ENCODE assay signal across 8 mouse cellular contexts in the genomic region with DNA sequence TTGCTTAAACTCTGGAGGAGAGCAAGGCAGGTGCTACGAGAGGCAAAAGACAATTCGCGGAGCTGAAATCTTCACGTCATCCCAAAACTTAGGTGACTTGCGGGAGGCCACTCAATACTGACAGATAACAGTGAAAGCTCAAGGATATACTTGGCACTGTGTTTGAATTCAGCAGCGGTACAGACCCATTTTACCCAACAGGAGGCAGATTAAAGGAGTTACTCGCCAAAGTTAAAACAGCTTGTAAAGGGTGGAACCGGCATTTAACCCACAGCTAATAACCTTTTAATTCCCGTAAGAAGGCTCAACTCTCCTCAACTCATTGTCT. TPM values are rescaled to one million over a fixed set of nuclear protein-coding genes. Genes with fewer than 3 reads are reported as not detected.
A peak's percentile ranks its signal among the peaks of the same experiment; 100 is the strongest.
DNase-seq lines count a peak whose midpoint lies in the region; ATAC-seq and TF ChIP-seq lines count a peak whose summit lies in the region.

No protein-coding gene starts in this region.

- WGBS in thymus, adult 2 months = 6% methylated on average over 9 of the region's 9 CpGs
- WGBS in liver, embryonic 14.5 days (ENCODE audit: insufficient replicate concordance) = 5% methylated on average over 9 of the region's 9 CpGs

- intact Hi-C loops in gastrocnemius, adult 2 months (cut with DNase I) = loop anchor here (2.0 to 10.0 kb wide), 2 partner anchors 51 to 247 kb away; a partner anchor contains a TSS

- peak overlapping the region; percentile 80 for H3K4me3 ChIP-seq in gastrocnemius, adult 2 months
- H3K4me3 ChIP-seq in thymus, adult 2 months (ENCODE audit: control insufficient read depth, insufficient read depth, low read length) = peak overlapping the region; percentile 58
- H3K4me3 ChIP-seq in liver, embryonic 14.5 days (ENCODE audit: insufficient read depth in 1 of 2, low read depth in 2 of 2, low read length in 2 of 2) = peak overlapping the region; percentile 70 to 83

- no peak for TF ChIP-seq EP300 in liver, embryonic 14.5 days (IDR thresholded peaks at IDR 0.05; ENCODE audit: low read depth)

- H3K36me3 ChIP-seq in thymus, adult 2 months (ENCODE audit: control insufficient read depth, insufficient read depth, low read length) = no peaks in the 10 kb centered on the region
- no peaks in the 10 kb centered on the region for H3K36me3 ChIP-seq in liver, embryonic 14.5 days (replicated peaks; ENCODE audit: control insufficient read depth, insufficient read depth, low read depth)

- peak; percentile 60 for ATAC-seq in liver, embryonic 14.5 days (ENCODE audit: insufficient read depth)

- no peak for DNase-seq in gastrocnemius, adult 2 months
- no peak for DNase-seq in gastrocnemius, postnatal 10 days
- DNase-seq in thymus, adult 2 months = no peak
- DNase-seq in thymus, postnatal 10 days (ENCODE audit: low spot score in 2 of 2) = no peak
- DNase-seq in liver, embryonic 14.5 days (ENCODE audit: low read depth in 3 of 3, low spot score in 3 of 3) = no peak
- no peak for DNase-seq in cerebellum, postnatal 10 days
- no peak for DNase-seq in frontal cortex, postnatal 36 days (ENCODE audit: low spot score in 2 of 2)
- DNase-seq in embryo, embryonic 9.5 days (ENCODE audit: extremely low spot score) = no peak

- TF ChIP-seq CTCF in gastrocnemius, adult 2 months (IDR thresholded peaks at IDR 0.05) = no peak
- no peak for TF ChIP-seq CTCF in thymus, adult 2 months (IDR thresholded peaks at IDR 0.05; ENCODE audit: borderline replicate concordance, control insufficient read depth, extremely low read depth, insufficient read depth, low read length, poor library complexity)
- no peak for TF ChIP-seq CTCF in liver, embryonic 14.5 days (IDR thresholded peaks at IDR 0.05; ENCODE audit: low read depth)

- H3K9ac ChIP-seq in liver, embryonic 14.5 days (replicated peaks) = peak overlapping the region; percentile 71

- peaks cover 11% of the 10 kb centered on the region for H3K4me1 ChIP-seq in thymus, adult 2 months (replicated peaks; ENCODE audit: control insufficient read depth, insufficient read depth, low read length)
- H3K4me1 ChIP-seq in liver, embryonic 14.5 days (replicated peaks; ENCODE audit: control insufficient read depth in 2 of 2, insufficient read depth in 2 of 2, low read length in 1 of 2) = peaks cover 6 to 16% of the 10 kb centered on the region in 2 experiments

- no peak; the same call in 1 of the 2 replicates for TF ChIP-seq POLR2A in thymus, adult 2 months (IDR thresholded peaks at IDR 0.05; ENCODE audit: control insufficient read depth, extremely low read depth, insufficient read depth, low read length, poor library complexity)

- peak overlapping the region; percentile 94 for H3K4me2 ChIP-seq in liver, embryonic 14.5 days (ENCODE audit: low read depth)

- peak overlapping the region; percentile 94 for H3K27ac ChIP-seq in gastrocnemius, adult 2 months
- H3K27ac ChIP-seq in thymus, adult 2 months (ENCODE audit: control insufficient read depth, insufficient read depth, low read length) = peak overlapping the region; percentile 52
- H3K27ac ChIP-seq in liver, embryonic 14.5 days = peak overlapping the region; percentile 66

- peaks cover 11% of the 10 kb centered on the region for H3K27me3 ChIP-seq in thymus, adult 2 months (ENCODE audit: control insufficient read depth, insufficient read depth, low read length)
- peaks cover 20% of the 10 kb centered on the region for H3K27me3 ChIP-seq in liver, embryonic 14.5 days (ENCODE audit: control insufficient read depth, insufficient read depth, low read length)

- no peaks in the 10 kb centered on the region for H3K9me3 ChIP-seq in liver, embryonic 14.5 days (ENCODE audit: control insufficient read depth, low read length)

RNA-seq across cellular contexts. Expression of a gene that starts 0.4 kb away (rescaled TPM):
- 10 to 100 TPM; 26.0 to 34.8 TPM for total RNA-seq in gastrocnemius, adult 2 months (2021)
- total RNA-seq in gastrocnemius, postnatal 10 days (2021) = 10 to 100 TPM; 20.2 to 27.7 TPM
- polyA plus RNA-seq in thymus, adult 2 months (2012; rRNA removed) = 19.1 and 21.6 TPM in 2 replicates
- 3.6 and 3.7 TPM in 2 replicates for polyA plus RNA-seq in liver, embryonic 14.5 days (2012; rRNA removed)
- polyA plus RNA-seq in liver, embryonic 14.5 days (2014; fragmentation: Nextera tagmentation; extraction: Ambion mirVana) = 3.1 and 3.3 TPM in 2 replicates

RNA-seq across cellular contexts. Expression of a gene that starts 4.6 kb away (rescaled TPM):
- 1 to 10 TPM; 1.2 to 3.2 TPM for total RNA-seq in gastrocnemius, adult 2 months (2021)
- 1 to 10 TPM; 8.8 to 10.0 TPM for total RNA-seq in gastrocnemius, postnatal 10 days (2021)
- 1.8 and 2.4 TPM in 2 replicates for polyA plus RNA-seq in thymus, adult 2 months (2012; rRNA removed)
- polyA plus RNA-seq in liver, embryonic 14.5 days (2012; rRNA removed) = 4.7 and 5.6 TPM in 2 replicates
- 3.3 and 3.7 TPM in 2 replicates for polyA plus RNA-seq in liver, embryonic 14.5 days (2014; fragmentation: Nextera tagmentation; extraction: Ambion mirVana)

RNA-seq across cellular contexts. Expression of a gene that starts 5.9 kb away (rescaled TPM):
- total RNA-seq in gastrocnemius, adult 2 months (2021) = not detected
- under 1 TPM; 0.14 to 0.27 TPM for total RNA-seq in gastrocnemius, postnatal 10 days (2021)
- polyA plus RNA-seq in thymus, adult 2 months (2012; rRNA removed) = 0.05 and 0.64 TPM in 2 replicates
- 16.3 and 16.4 TPM in 2 replicates for polyA plus RNA-seq in liver, embryonic 14.5 days (2012; rRNA removed)
- polyA plus RNA-seq in liver, embryonic 14.5 days (2014; fragmentation: Nextera tagmentation; extraction: Ambion mirVana) = 13.3 and 16.0 TPM in 2 replicates

RNA-seq across cellular contexts. Expression of a gene that starts 39.8 kb away (rescaled TPM):
- 1 to 10 TPM; 1.5 to 2.0 TPM for total RNA-seq in gastrocnemius, adult 2 months (2021)
- 1 to 10 TPM; 1.5 to 3.0 TPM for total RNA-seq in gastrocnemius, postnatal 10 days (2021)
- 48.1 and 56.2 TPM in 2 replicates for polyA plus RNA-seq in thymus, adult 2 months (2012; rRNA removed)
- 5.3 and 6.8 TPM in 2 replicates for polyA plus RNA-seq in liver, embryonic 14.5 days (2012; rRNA removed)
- 3.5 and 3.9 TPM in 2 replicates for polyA plus RNA-seq in liver, embryonic 14.5 days (2014; fragmentation: Nextera tagmentation; extraction: Ambion mirVana)

RNA-seq across cellular contexts. Expression of a gene that starts 50.3 kb away (rescaled TPM):
- not detected for total RNA-seq in gastrocnemius, adult 2 months (2021)
- total RNA-seq in gastrocnemius, postnatal 10 days (2021) = not detected
- 0.29 and 0.69 TPM in 2 replicates for polyA plus RNA-seq in thymus, adult 2 months (2012; rRNA removed)
- 0.07 TPM in 1 of 2 replicates, not detected in the other for polyA plus RNA-seq in liver, embryonic 14.5 days (2012; rRNA removed)
- 0.19 TPM in 1 of 2 replicates, not detected in the other for polyA plus RNA-seq in liver, embryonic 14.5 days (2014; fragmentation: Nextera tagmentation; extraction: Ambion mirVana)
